Mouse (Mus musculus) heart, adult 9 months (tissue): ENCODE measurements around the gene Pacs1.
A peak's percentile ranks its signal among the peaks of the same experiment; 100 is the strongest.
"Not testable (repeated sequence)": the region's sequence is repeated elsewhere in the genome, so short reads cannot be mapped to it uniquely, and the experiment has no call there.

Experiments used
- DNase-seq, 2 experiments: peaks; one replicate each; pipeline ENCODE4 v3.0.0; 2022; ENCODE audit warnings: low spot score in 2 of 2

Gene Pacs1

GRCm38 (mm10) chr19:5268017-5268416 is 4.9 kb downstream of the Pacs1 start:
- no peak for DNase-seq

- DNase-seq, result no peak
These were observed 5.9 kb downstream of the Pacs1 start for GRCm38 (mm10) chr19:5267015-5267414.

GRCm38 (mm10) chr19:5257140-5257539 is 15.8 kb downstream of the Pacs1 start:
- no peak for DNase-seq

- peak; percentile 12 to 14 for DNase-seq
These were observed 35.9 kb downstream of the Pacs1 start for GRCm38 (mm10) chr19:5236981-5237380.

DNA sequence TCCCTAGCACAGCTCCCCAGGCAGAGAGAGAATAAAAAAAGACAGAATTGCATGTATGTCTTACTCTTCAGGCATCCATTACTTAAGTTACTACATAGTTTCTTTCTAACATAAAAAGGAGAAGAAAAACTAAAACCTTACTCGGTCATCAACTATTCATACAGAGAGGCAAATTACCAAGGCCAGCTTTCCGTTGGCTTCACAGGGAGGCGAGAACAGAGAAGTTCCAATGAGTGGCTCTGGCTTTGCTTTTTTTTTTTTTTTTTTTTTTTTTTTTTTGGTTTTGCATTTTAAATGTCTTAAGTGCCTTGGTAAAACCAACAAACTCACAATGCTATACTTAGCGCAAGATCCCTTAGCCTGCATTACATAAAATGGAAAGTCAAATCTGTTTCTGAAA is 40.2 kb downstream of the Pacs1 start:
- DNase-seq, result no peak

DNA sequence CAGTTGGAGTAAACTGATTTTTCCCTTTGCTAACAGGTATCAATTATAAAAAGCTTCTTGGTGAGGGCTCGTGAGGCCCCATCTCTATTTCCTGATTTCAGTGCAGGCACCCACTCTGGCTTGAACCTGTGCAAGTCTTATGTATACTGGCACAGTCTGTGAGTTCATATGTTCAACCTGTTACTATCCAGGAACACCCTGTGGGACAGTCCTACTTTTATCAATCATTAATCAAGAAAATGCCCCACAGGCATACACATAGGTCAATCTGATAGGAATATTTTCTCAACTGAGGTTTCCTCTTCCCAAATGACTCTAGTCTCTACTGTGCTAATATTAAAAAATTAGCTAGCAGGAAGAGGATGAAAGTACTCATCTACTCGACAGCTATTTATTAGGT is 42.8 kb downstream of the Pacs1 start:
- no peak for DNase-seq

DNA sequence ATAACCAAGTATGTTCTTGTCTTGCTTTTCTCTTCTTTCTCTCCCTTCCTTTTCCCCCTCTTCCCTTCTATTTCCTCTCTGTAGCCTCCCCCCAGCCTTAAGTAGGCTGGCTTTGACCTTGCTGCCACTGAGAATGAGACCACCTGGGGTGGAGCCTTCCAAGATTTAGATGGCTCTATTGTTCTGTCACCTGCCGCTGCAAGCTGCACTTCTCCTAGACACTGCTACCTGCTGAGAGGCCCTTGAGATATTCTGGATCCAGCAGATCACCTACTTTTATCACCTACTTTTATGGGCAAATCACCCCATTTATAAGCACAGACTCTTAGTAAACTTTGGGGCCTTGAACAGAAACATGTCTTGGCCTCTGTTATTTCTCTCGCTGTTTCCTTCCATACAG is 48.3 kb downstream of the Pacs1 start:
- DNase-seq, result no peak

DNA sequence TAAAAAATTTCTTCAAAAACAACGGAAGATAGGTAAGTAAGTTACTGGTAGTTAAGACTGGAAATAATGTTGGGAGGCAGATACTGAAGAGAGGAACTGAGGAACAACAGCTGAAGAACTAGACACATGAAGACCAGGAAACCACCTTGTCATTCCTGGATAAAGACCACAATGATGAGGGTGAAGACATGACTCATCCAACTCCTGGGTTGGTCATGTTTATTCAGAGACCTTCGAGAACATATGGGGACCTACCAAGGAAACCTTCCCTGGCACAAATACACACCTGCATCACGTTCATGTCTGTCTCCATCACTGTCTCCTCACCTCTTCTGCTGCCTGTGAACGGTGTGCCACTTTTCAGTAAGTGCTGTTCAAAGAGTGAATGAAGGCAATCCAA is 48.8 kb downstream of the Pacs1 start:
- DNase-seq, result no peak

DNA sequence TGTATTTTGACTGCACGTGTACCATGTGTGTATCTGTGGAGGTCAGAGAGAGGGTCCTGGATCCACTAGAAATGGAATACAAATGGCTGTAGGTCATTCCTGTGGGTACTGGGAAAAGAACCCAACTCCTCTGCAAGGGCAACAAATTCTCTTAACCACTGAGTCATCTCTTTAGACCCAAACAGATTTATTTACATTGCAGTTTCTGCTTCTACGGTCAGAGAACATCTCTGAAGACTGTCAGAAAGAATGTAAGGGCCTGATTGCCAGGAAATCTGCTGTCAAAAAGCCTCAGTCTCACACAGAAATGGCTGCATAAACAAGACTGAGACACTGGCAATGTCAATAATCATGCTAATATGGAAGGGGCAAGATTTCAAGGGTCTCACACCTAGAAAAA is 51.0 kb downstream of the Pacs1 start:
- DNase-seq, result no peak

GRCm38 (mm10) chr19:5221219-5221723 is 51.6 kb downstream of the Pacs1 start:
- not testable (repeated sequence) for DNase-seq

DNA sequence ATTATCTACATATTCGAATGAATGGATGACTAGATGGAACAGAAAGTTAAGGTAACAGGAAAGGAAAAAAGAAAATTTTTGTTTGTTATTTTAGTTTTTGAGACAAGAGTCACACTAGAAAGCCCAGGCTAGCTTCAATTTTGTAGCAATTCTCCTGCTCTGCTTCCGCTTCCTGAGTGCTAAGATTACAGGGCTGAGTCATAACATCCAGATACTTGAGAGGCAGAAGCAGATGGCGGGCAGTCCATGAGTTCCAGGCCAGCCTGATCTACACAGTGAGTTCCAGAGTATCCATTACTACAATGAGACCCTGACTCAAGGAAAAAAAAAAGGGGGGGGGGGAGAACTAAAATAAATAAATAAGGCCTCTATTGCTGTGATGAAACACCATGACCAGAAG is 52.5 kb downstream of the Pacs1 start:
- DNase-seq, result no peak

- no peak for DNase-seq
These were observed 71.2 kb downstream of the Pacs1 start for GRCm38 (mm10) chr19:5201691-5202090.

GRCm38 (mm10) chr19:5200617-5201016 is 72.3 kb downstream of the Pacs1 start:
- DNase-seq, result not testable (repeated sequence)

GRCm38 (mm10) chr19:5198553-5198952 is 74.4 kb downstream of the Pacs1 start:
- DNase-seq, result no peak

GRCm38 (mm10) chr19:5195417-5196035 is 77.4 kb downstream of the Pacs1 start:
- DNase-seq, result peak; percentile 34 to 60

GRCm38 (mm10) chr19:5192397-5192796 is 80.5 kb downstream of the Pacs1 start:
- no peak for DNase-seq

DNA sequence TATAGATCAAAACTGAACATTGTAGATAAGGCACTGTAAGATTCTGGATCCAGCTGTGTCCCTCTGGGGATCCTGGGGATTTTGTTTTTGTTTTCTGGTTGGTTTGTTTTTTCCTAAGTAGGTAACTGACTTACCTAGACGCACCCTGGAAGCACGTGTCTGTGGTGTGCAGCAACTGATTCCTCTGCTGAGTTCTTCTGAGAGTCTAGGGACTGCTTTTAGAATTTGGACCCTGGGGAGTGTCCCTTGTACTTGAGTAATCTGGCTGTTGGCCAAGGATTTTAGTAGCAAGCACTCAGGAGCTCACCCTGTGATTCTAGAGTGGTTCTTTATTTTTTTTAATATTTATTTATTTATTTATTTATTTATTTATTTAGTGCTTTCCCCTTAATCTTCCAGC is 85.5 kb downstream of the Pacs1 start:
- DNase-seq, result no peak

- DNase-seq, result no peak
These were observed 91.0 kb downstream of the Pacs1 start for GRCm38 (mm10) chr19:5181926-5182325.

GRCm38 (mm10) chr19:5178631-5179030 is 94.3 kb downstream of the Pacs1 start:
- DNase-seq, result no peak

GRCm38 (mm10) chr19:5170430-5170829 is 102.5 kb downstream of the Pacs1 start:
- DNase-seq, result no peak

DNA sequence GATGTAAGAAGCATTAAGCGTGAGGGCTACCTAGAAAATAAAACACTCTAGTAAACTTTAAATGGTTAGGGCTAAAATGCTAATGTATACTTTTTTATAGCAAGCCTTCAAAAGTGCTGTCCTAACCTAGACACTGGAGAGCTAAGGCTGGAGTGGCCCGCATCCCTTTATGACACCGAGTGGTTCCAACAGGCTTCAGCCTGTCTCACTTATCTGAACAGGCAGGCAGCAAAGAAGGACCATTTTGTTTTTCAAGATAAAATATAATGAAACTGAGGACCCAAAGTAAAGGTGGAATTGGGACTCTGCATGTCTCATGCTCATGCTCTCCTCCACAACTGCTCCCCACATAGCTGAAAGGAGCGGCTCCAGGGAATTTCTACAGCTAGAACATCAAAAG is 105.4 kb downstream of the Pacs1 start:
- DNase-seq, result no peak

GRCm38 (mm10) chr19:5164380-5164779 is 108.5 kb downstream of the Pacs1 start:
- DNase-seq, result no peak

DNA sequence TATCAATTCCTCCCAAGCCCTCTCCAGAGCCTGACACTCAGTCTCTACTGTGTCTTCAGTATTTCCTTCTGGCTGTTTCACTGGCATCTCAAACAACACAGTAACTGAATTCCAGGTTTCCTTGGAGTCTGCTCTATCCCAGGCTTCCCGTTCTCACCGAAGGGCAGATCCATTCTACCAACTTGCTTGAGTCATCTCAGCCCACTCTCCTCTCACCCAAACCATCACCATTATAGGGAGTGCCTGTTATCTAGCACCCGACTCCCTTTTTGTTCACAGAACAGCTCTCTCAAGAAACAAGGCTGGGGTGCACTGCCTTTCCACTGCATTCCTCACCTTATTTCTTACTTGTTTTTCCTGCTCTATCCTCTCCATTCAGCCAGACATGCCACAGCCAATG is 111.0 kb downstream of the Pacs1 start:
- no peak for DNase-seq

- no peak for DNase-seq
These were observed 120.7 kb downstream of the Pacs1 start for GRCm38 (mm10) chr19:5152261-5152660.
